Mouse (Mus musculus) midbrain, embryonic 13.5 days (tissue): ENCODE measurements at regions not wholly inside any gene's neighbourhood (a gene's known extent, or its start where the extent isn't known, plus 50 kb on each side); places are given as distances from the start of the nearest gene placed in this dataset.

ENCODE experiments used
- ATAC-seq: fragments of 200-750 bp; cut with Nextera tagmentation; 2 replicates; pipeline ENCODE4 v1.8.0; 2017; ENCODE audit warnings: mild to moderate bottlenecking, moderate TSS enrichment, moderate library complexity
- H3K27ac ChIP-seq: fragments of 300-500 bp; sonication (generic); 2 replicates; pipeline ENCODE4 v1.5.1; 2015; ENCODE audit warnings: inconsistent platforms, mild to moderate bottlenecking, moderate library complexity
- H3K27me3 ChIP-seq: fragments of 300-500 bp; sonication (generic); 2 replicates; pipeline ENCODE4 v1.6.1; 2015; ENCODE audit warnings: mild to moderate bottlenecking, inconsistent platforms
- H3K36me3 ChIP-seq: fragments of 300-500 bp; sonication (generic); 2 replicates; pipeline ENCODE4 v1.6.1; 2015; ENCODE audit warnings: mild to moderate bottlenecking, inconsistent platforms
- H3K4me1 ChIP-seq: fragments of 300-500 bp; sonication (generic); replicated peaks from 2 replicates; pipeline ENCODE4 v1.6.1; 2015; ENCODE audit warnings: inconsistent platforms
- H3K4me2 ChIP-seq: fragments of 300-500 bp; sonication (generic); replicated peaks from 2 replicates; pipeline ENCODE4 v1.6.1; 2015; ENCODE audit warnings: moderate library complexity, mild to moderate bottlenecking, inconsistent platforms
- H3K4me3 ChIP-seq: fragments of 300-500 bp; sonication (generic); replicated peaks from 2 replicates; pipeline ENCODE4 v1.5.1; 2015; ENCODE audit warnings: mild to moderate bottlenecking, inconsistent platforms
- H3K9ac ChIP-seq: fragments of 300-500 bp; sonication (generic); replicated peaks from 2 replicates; pipeline ENCODE4 v1.6.1; 2015; ENCODE audit warnings: mild to moderate bottlenecking, inconsistent platforms
- H3K9me3 ChIP-seq: fragments of 300-500 bp; sonication (generic); 2 replicates; pipeline ENCODE4 v1.6.1; 2016; ENCODE audit warnings: mild to moderate bottlenecking, inconsistent platforms
- WGBS: fragments of 180-500 bp; shearing (Covaris S2); methylation state at CpG from one replicate; pipeline ENCODE4 v1.1.7; 2015; 5-methylcytosine and 5-hydroxymethylcytosine counted together

DNA sequence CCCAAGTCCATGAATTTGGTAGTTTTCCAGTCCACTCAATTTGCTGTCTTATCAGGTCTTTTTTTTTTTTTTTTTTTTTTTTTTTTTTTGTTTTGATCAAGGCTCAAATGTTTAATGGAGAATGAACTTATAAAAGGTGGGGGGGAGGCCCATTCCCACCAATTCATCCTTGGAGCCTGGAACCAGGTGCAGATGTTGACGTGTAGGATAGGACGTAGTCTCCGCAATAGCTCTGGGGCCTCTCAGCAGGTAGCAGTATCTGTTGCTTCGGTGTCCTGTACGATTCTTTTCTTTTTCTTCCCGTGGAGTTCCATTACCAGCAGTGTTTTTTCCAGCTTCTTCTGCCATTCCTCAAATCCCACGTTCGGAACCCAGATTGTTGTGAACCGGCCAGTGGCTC is 1296.3 kb upstream of the Ppp6c start:
- WGBS, result 94% methylated on average over 9 of the region's 9 CpGs
- no peaks in the 10 kb centered on the region for H3K4me1 ChIP-seq
- H3K9ac ChIP-seq, result no peak overlapping the region
- H3K4me2 ChIP-seq, result no peak overlapping the region
- no peak overlapping the region for H3K27ac ChIP-seq
- H3K4me3 ChIP-seq, result no peak overlapping the region
- H3K9me3 ChIP-seq, result no peaks in the 10 kb centered on the region
- ATAC-seq, result no peak
- no peaks in the 10 kb centered on the region for H3K36me3 ChIP-seq
- H3K27me3 ChIP-seq, result no peaks in the 10 kb centered on the region

DNA sequence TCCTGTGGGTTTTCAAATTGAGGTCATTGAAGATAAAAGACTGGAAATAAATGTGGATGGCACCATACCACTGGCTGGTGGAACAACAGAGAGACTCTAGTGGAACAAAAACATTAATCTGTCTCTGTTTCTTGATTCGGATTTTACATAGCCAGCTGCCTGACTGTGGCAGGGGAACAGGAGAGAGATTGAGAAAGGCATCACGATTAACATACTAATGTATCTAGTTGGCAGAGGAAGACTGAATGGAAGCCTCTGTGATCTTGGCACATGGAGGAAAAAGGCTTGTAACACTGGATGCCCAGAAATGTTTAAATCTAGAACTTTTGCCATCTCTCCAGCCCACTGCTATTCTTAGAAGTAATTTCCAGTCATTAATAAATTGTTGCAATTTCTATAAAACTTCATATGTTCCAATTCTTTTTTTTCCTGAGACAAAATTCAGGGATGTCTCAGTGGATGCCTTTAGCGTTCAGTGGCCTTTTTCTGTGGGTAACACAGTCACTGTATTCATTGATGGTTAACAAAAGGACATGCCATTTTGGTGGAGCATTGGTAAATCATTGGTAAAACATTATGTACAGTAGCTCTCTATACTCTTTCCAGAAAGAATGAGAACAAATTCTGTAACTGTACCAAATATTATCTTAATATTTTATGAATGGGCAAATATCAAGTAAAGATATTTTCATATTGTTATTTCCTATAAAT is 1284.5 kb upstream of the Ppp6c start:
- Histone ChIP-seq H3K9ac (no peak overlapping the region), H3K4me3 (no peak overlapping the region), H3K4me2 (no peak overlapping the region), H3K27ac (no peak overlapping the region), H3K36me3 (no peaks in the 10 kb centered on the region), H3K27me3 (no peaks in the 10 kb centered on the region), H3K9me3 (no peaks in the 10 kb centered on the region), H3K4me1 (no peaks in the 10 kb centered on the region)
- WGBS, result 45% methylated on average over 3 of the region's 3 CpGs
- ATAC-seq, result no peak

DNA sequence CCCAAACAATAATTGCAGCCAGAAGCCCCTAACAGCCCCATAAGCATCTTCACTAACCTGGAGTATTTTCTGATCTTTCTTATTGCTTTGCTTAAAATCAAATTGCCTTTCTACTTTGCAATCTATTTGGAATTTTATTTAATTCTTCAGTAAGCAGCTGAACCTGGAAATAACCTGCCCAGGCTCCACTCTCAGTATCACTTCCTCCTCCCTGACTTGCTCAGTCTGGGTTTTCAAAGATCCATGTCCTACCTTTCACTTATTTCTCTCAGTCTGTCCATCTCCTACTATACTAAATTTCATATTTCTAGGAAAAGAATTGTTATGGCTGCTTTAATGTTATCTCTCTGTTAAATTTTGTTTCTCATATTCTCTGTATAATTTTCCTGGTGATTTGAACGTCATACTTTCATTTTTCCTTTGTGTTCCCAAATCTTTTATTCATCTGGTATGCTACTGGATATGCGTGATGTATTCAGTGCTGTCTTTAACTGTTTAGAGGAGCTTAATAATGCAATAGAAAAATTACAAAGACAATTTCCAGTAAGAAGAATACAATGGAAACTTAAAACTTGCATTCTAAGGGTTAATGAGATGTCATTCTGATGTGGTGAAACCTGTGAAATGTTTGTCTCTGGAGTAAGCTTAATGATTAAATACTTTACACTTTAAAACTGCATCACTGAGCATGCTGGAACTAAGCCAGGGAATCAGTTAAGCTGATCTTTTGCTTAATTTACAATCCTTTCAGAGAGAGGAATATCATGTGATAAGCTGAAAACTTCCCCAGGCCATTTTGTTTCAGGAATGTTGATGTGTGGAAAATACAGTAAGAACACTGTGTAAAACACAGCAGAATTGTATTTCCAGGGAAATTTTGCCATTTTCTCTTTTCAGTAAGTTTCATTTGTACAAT is 1252.8 kb upstream of the Ppp6c start:
- Histone ChIP-seq H3K4me1 (no peaks in the 10 kb centered on the region), H3K27me3 (no peaks in the 10 kb centered on the region), H3K9me3 (no peaks in the 10 kb centered on the region), H3K4me2 (no peak overlapping the region), H3K9ac (no peak overlapping the region), H3K27ac (no peak overlapping the region), H3K4me3 (no peak overlapping the region), H3K36me3 (no peaks in the 10 kb centered on the region)
- WGBS, result 41% methylated on average over 2 of the region's 2 CpGs
- peak; percentile 53; the same call in 1 of the 2 replicates for ATAC-seq

DNA sequence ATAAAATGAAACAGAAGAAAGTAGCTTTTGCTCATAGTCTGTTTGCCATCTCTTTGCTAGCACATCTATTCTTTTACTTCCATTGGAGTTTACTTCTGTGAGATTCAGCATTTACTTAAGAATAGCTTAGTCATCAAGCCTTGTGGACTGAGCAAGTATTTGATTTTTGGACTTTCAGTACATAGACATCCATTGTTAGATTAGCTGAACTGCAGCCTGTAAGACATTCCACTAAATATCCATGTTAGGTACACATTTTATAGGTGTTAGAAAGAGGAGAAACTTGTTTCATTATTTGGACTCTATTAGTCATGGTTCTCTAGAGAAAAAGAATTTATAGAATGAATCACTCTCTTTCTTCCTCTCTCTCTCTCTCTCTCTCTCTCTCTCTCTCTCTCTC is 1251.2 kb upstream of the Ppp6c start:
- no peak overlapping the region for H3K9ac ChIP-seq
- no peaks in the 10 kb centered on the region for H3K27me3 ChIP-seq
- H3K36me3 ChIP-seq, result no peaks in the 10 kb centered on the region
- no peak for ATAC-seq
- no peak overlapping the region for H3K27ac ChIP-seq
- H3K9me3 ChIP-seq, result no peaks in the 10 kb centered on the region
- H3K4me3 ChIP-seq, result no peak overlapping the region
- no peak overlapping the region for H3K4me2 ChIP-seq
- no peaks in the 10 kb centered on the region for H3K4me1 ChIP-seq

DNA sequence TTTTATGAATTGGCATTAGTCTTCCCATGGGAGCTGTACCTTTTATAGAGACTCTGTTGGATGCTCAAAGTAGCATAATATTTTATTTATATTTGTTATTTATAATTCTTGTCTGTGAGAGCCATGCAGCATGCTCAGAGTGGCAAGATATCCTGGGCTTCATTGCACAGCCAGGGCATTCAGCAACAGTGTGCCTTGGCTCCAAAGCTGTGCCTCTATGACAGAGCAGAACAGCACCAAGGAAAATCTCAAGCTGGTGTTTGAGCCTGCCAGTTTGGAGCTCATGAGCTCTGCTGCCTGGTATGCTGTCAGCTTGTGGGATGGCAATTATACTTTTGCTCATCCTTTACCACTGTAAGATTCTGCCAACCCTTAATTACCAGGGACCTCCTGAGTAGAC is 1230.1 kb upstream of the Ppp6c start:
- Histone ChIP-seq H3K36me3 (no peaks in the 10 kb centered on the region), H3K4me2 (no peak overlapping the region), H3K9me3 (no peaks in the 10 kb centered on the region), H3K27ac (no peak overlapping the region), H3K9ac (no peak overlapping the region), H3K4me3 (no peak overlapping the region), H3K4me1 (no peaks in the 10 kb centered on the region), H3K27me3 (no peaks in the 10 kb centered on the region)
- ATAC-seq, result no peak

DNA sequence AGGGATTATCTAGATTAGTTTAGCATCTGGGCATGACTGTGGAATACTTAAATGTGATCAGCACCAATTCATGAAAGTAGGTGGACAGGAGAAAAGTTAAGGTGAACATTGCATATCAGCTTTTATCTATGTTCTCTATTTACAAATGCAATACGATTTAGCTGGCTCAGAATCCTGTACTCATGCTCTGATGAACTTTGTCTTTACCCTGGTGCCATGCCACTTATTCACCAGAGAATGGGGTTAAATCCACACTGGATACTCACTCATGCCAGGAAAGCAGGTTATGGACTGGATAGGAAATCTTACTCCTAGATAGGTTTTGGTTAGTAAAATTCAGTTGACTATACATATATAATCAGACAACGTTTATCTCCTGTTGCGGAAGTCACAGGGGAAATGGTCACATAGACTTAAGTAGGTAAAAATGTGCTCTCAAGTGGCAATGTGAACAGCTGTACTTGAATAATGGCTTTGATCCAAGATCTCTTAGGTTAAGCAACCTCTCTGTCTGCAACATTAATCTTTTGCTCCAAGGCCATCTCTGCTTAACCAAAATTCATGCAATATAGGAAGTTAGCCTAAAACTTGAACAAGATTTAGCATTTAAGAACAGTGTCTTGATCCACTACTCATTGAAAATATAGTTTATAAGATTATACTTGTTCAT is 1206.7 kb upstream of the Ppp6c start:
- no peaks in the 10 kb centered on the region for H3K27me3 ChIP-seq
- 0 out of 2 replicates have a peak, but pooled peaks cover 2% of the 10 kb centered on the region for H3K4me1 ChIP-seq
- no peak overlapping the region for H3K4me2 ChIP-seq
- ATAC-seq, result no peak
- no peak overlapping the region for H3K4me3 ChIP-seq
- no peaks in the 10 kb centered on the region for H3K9me3 ChIP-seq
- H3K9ac ChIP-seq, result no peak overlapping the region
- 87% methylated on average over 3 of the region's 3 CpGs for WGBS
- no peaks in the 10 kb centered on the region for H3K36me3 ChIP-seq
- no peak overlapping the region for H3K27ac ChIP-seq

DNA sequence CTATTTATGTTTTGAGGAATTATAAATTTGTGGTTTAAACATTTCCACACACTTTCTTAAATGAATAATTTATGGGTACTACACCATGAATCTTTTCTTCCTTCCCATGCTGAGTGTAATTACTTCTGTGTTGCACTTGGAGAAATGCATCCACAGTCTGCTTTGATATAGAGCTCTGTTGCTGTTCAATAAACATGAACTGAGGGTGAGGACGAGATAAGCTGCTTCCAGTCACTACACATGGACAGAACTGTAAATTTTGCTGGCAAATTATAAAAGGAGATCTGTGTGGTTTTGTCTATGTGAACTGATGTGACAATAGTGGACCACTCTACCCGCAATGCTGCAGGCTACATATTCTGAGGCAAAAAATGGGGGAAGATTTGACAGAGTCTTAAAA is 1205.1 kb upstream of the Ppp6c start:
- ATAC-seq, result peak; percentile 50
- WGBS, result 51% methylated on average over 2 of the region's 2 CpGs
- H3K27ac ChIP-seq, result no peak overlapping the region

DNA sequence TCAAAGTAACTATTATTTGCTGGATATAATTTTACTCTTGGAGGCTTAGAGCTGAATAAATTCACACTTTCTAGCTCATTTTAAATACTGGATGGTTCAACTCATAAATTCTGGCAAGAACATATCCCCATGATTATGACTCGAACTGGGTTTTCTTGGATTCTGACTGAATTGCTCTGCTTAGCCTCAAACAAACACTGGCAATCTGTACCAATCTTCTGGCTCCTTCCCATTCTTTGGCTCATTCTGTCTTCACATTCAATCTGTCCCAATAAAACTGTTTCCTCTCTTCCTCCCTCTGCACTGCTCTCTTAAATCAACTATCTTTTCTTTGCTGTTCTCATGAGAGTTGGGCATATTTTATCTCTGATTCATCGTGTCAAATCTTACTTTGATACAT is 1176.2 kb upstream of the Ppp6c start:
- Histone ChIP-seq H3K4me3 (no peak overlapping the region), H3K9me3 (peaks cover 5% of the 10 kb centered on the region), H3K27me3 (no peaks in the 10 kb centered on the region), H3K9ac (no peak overlapping the region), H3K36me3 (no peaks in the 10 kb centered on the region), H3K27ac (no peak overlapping the region), H3K4me2 (no peak overlapping the region), H3K4me1 (no peaks in the 10 kb centered on the region)
- 92% methylated on average over 2 of the region's 2 CpGs for WGBS
- no peak for ATAC-seq

More for the DNA sequence above, 1205.1 kb upstream of the Ppp6c start:
- Histone ChIP-seq H3K4me1 (0 out of 2 replicates have a peak, but pooled peaks cover 2% of the 10 kb centered on the region), H3K27me3 (no peaks in the 10 kb centered on the region), H3K4me2 (no peak overlapping the region), H3K9ac (no peak overlapping the region), H3K9me3 (no peaks in the 10 kb centered on the region), H3K36me3 (no peaks in the 10 kb centered on the region), H3K4me3 (no peak overlapping the region)
